ENCODE assay signal across 9 mouse cellular contexts in the genomic region with DNA sequence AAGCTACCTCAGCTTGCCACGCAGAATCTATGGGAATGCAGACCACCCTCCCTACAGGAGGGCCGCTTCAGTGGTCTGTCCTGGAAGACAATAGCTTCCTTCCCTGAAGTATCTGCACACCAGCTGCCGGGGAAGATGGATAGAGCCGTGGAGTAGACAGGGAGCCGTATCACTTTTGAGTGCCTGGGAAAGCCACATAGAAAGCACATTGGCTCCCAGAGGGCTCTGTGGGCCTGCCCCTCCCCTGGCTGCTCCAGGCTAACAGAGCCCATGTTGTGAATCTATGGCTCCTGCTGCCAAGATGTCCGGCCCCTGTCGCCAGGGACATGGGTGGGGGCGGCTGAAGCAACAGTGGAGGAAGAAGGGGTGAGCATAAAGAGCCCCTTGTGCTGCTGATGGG.
DNase-seq lines count a peak whose midpoint lies in the region; ATAC-seq lines count a peak whose summit lies in the region.
"Had no signal": no experiment of that assay in that cellular context is flagged by ENCODE, and none has a peak within 500 bp of the region (broad histone marks: within the 10 kb centered on the region; RNA-seq: fewer than 3 reads in every experiment).

No protein-coding gene starts in this region.

- no peak overlapping the region; the same call in 1 of the 2 replicates for H3K9ac ChIP-seq in limb, embryonic 11.5 days (ENCODE audit: low read length)
- no peak overlapping the region for H3K9ac ChIP-seq in intestine, embryonic 15.5 days

- H3K4me1 ChIP-seq in limb, embryonic 11.5 days (ENCODE audit: control insufficient read depth, insufficient read depth, low read length): peaks cover 19% of the 10 kb centered on the region
- H3K4me1 ChIP-seq in intestine, embryonic 15.5 days (replicated peaks): peaks cover 28% of the 10 kb centered on the region

- no peaks in the 10 kb centered on the region for H3K36me3 ChIP-seq in limb, embryonic 11.5 days (ENCODE audit: control insufficient read depth, insufficient read depth, low read length)
- no peaks in the 10 kb centered on the region for H3K36me3 ChIP-seq in intestine, embryonic 15.5 days

- H3K4me3 ChIP-seq in limb, embryonic 11.5 days (ENCODE audit: low read depth, low read length): no peak overlapping the region
- no peak overlapping the region for H3K4me3 ChIP-seq in intestine, embryonic 15.5 days (replicated peaks)

- H3K27me3 ChIP-seq in limb, embryonic 11.5 days (ENCODE audit: control insufficient read depth, insufficient read depth, low read length): no peaks in the 10 kb centered on the region
- no peaks in the 10 kb centered on the region for H3K27me3 ChIP-seq in intestine, embryonic 15.5 days (replicated peaks)

- no peak overlapping the region for H3K27ac ChIP-seq in limb, embryonic 11.5 days (replicated peaks; ENCODE audit: low read depth, low read length)
- no peak overlapping the region for H3K27ac ChIP-seq in intestine, embryonic 15.5 days

- ATAC-seq in cerebellum, adult (ENCODE audit: insufficient number of reproducible peaks, low FRiP score, low TSS enrichment): no peak
- ATAC-seq in limb, embryonic 11.5 days (ENCODE audit: insufficient number of reproducible peaks, low FRiP score, low TSS enrichment, low read depth): no peak
- ATAC-seq in intestine, embryonic 15.5 days: no peak

- peak overlapping the region; percentile 20; the same call in 1 of the 2 replicates for H3K4me2 ChIP-seq in limb, embryonic 11.5 days (ENCODE audit: low read depth, severe bottlenecking)
- H3K4me2 ChIP-seq in intestine, embryonic 15.5 days (replicated peaks): no peak overlapping the region

- 50% methylated on average over 8 of the region's 8 CpGs for WGBS in limb, embryonic 11.5 days
- WGBS in intestine, embryonic 15.5 days: 51% methylated on average over 8 of the region's 8 CpGs

- H3K9me3 ChIP-seq in limb, embryonic 11.5 days (ENCODE audit: control insufficient read depth, low read length): no peaks in the 10 kb centered on the region
- no peaks in the 10 kb centered on the region for H3K9me3 ChIP-seq in intestine, embryonic 15.5 days

- DNase-seq in cerebellum, adult 9-11 months: peak; percentile 17
- DNase-seq in right cerebral cortex, postnatal 14 days: peak; percentile 22
- DNase-seq in right cerebral cortex, adult 2 months (ENCODE audit: low spot score in 2 of 2): no peak
- no peak for DNase-seq in limb, embryonic 11.5 days (ENCODE audit: low spot score)
- no peak for DNase-seq in lung, postnatal 14 days
- DNase-seq in spleen, adult 18-20 months: no peak
- DNase-seq: kidney, adult 18-20 months had no signal

Comparison
In these comparisons a context has a peak if more than half of its experiments do, and no peak if none do; other contexts are left out.
1. DNase-seq: peak in cerebellum, adult 9-11 months (single experiment) and right cerebral cortex, postnatal 14 days (single experiment); none in right cerebral cortex, adult 2 months (0 of 2), limb, embryonic 11.5 days (single experiment), lung, postnatal 14 days (single experiment) and spleen, adult 18-20 months (0 of 2).